Comparison of ENCODE assay signal across 25 mouse cellular contexts in the genomic region with DNA sequence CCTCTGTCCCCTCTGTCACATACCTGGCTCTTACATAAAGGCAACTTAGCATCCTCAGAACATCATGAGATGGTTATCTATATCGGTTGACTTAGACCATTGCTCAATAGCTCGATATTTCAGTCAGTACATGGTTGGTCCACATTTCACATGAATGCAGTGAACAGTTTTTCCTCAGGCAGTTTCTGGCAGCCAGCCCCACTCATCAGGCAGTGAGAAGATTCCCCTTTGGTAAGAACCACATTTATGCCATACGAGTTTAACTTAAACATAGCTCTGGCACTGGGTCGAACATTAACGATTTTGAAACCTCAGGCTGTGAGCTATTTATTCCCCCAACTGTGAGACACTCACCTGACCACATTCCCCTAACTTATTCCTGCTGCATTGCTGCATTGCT.
DNase-seq lines count a peak whose midpoint lies in the region; ATAC-seq and TF ChIP-seq lines count a peak whose summit lies in the region.
"Had no signal": no experiment of that assay in that cellular context is flagged by ENCODE, and none has a peak within 500 bp of the region (broad histone marks: within the 10 kb centered on the region; RNA-seq: fewer than 3 reads in every experiment).

No protein-coding gene starts in this region.

- no peaks in the 10 kb centered on the region for H3K27me3 ChIP-seq in heart, embryonic 13.5 days (replicated peaks)
- no peaks in the 10 kb centered on the region for H3K27me3 ChIP-seq in kidney, embryonic 16.5 days (ENCODE audit: insufficient read depth, low read length)
- H3K27me3 ChIP-seq in kidney, embryonic 15.5 days = no peaks in the 10 kb centered on the region
- no peaks in the 10 kb centered on the region for H3K27me3 ChIP-seq in lung, embryonic 14.5 days (ENCODE audit: insufficient read depth, low read length)
- no peaks in the 10 kb centered on the region for H3K27me3 ChIP-seq in stomach, postnatal 0 days (ENCODE audit: control insufficient read depth, insufficient read depth, low read length)
- H3K27me3 ChIP-seq: forebrain, embryonic 12.5 days; limb, embryonic 15.5 days; midbrain, embryonic 13.5 days; neural tube, embryonic 13.5 days had no signal

- TF ChIP-seq EP300 in stomach, postnatal 0 days (optimal IDR thresholded peaks at IDR 0.05) = no peak

- H3K9me3 ChIP-seq in heart, embryonic 13.5 days = peaks cover 5% of the 10 kb centered on the region
- peaks cover 6% of the 10 kb centered on the region; the same call in 1 of the 2 replicates for H3K9me3 ChIP-seq in kidney, embryonic 16.5 days (ENCODE audit: low read length)
- H3K9me3 ChIP-seq in kidney, embryonic 15.5 days (replicated peaks) = 0 out of 2 replicates have a peak, but pooled peaks cover 2% of the 10 kb centered on the region
- no peaks in the 10 kb centered on the region for H3K9me3 ChIP-seq in lung, embryonic 14.5 days (ENCODE audit: low read depth, low read length)
- H3K9me3 ChIP-seq in stomach, postnatal 0 days (ENCODE audit: control insufficient read depth, low read length) = no peaks in the 10 kb centered on the region
- H3K9me3 ChIP-seq: forebrain, embryonic 12.5 days; limb, embryonic 10.5 days; limb, embryonic 15.5 days; midbrain, embryonic 13.5 days had no signal

- 67% methylated on average over 5 of the region's 5 CpGs for WGBS in heart, embryonic 13.5 days
- 85% methylated on average over 5 of the region's 5 CpGs for WGBS in kidney, embryonic 16.5 days
- 85% methylated on average over 5 of the region's 5 CpGs for WGBS in kidney, embryonic 15.5 days
- 79% methylated on average over 5 of the region's 5 CpGs for WGBS in lung, embryonic 14.5 days
- WGBS in stomach, postnatal 0 days = 73% methylated on average over 5 of the region's 5 CpGs

- H3K36me3 ChIP-seq in heart, embryonic 13.5 days = peaks cover 43% of the 10 kb centered on the region
- H3K36me3 ChIP-seq in kidney, embryonic 16.5 days (ENCODE audit: insufficient read depth, low read length) = peaks cover 18% of the 10 kb centered on the region
- peaks cover 23% of the 10 kb centered on the region for H3K36me3 ChIP-seq in kidney, embryonic 15.5 days
- peaks cover 16% of the 10 kb centered on the region for H3K36me3 ChIP-seq in lung, embryonic 14.5 days (ENCODE audit: insufficient read depth)
- 0 out of 2 replicates have a peak, but pooled peaks cover 2% of the 10 kb centered on the region for H3K36me3 ChIP-seq in stomach, postnatal 0 days (ENCODE audit: control insufficient read depth, insufficient read depth, low read length)

- no peak overlapping the region for H3K27ac ChIP-seq in heart, embryonic 13.5 days (replicated peaks)
- 0 out of 2 replicates have a peak overlapping the region, but pooled peaks have one; percentile 3 for H3K27ac ChIP-seq in kidney, embryonic 16.5 days (ENCODE audit: low read length)
- no peak overlapping the region for H3K27ac ChIP-seq in kidney, embryonic 15.5 days
- H3K27ac ChIP-seq in lung, embryonic 14.5 days (ENCODE audit: low read depth) = no peak overlapping the region
- peak overlapping the region; percentile 57; the same call in 1 of the 2 replicates for H3K27ac ChIP-seq in cortical plate, adult 2 months (ENCODE audit: insufficient read depth, low read length)
- H3K27ac ChIP-seq in stomach, postnatal 0 days (replicated peaks) = no peak overlapping the region
- H3K27ac ChIP-seq: forebrain, embryonic 12.5 days; hindbrain, embryonic 14.5 days; limb, embryonic 10.5 days; limb, embryonic 15.5 days; macrophage; midbrain, embryonic 13.5 days; neural tube, embryonic 13.5 days had no signal

- intact Hi-C loops in heart, postnatal 36 days (cut with DNase I) = no loop called here

- no peak for TF ChIP-seq CTCF in lung, embryonic 14.5 days (IDR thresholded peaks at IDR 0.05; ENCODE audit: low read depth)
- TF ChIP-seq CTCF in cortical plate, adult 2 months (IDR thresholded peaks at IDR 0.05; ENCODE audit: extremely low read depth, insufficient read depth, low read length) = no peak
- no peak for TF ChIP-seq CTCF in stomach, postnatal 0 days (IDR thresholded peaks at IDR 0.05; ENCODE audit: low read depth)

- peak overlapping the region; percentile 37 for H3K4me2 ChIP-seq in heart, embryonic 13.5 days
- H3K4me2 ChIP-seq in kidney, embryonic 16.5 days (replicated peaks; ENCODE audit: low read depth, low read length) = no peak overlapping the region
- no peak overlapping the region for H3K4me2 ChIP-seq in kidney, embryonic 15.5 days
- no peak overlapping the region for H3K4me2 ChIP-seq in lung, embryonic 14.5 days
- H3K4me2 ChIP-seq in stomach, postnatal 0 days (replicated peaks; ENCODE audit: low read depth) = no peak overlapping the region
- H3K4me2 ChIP-seq: forebrain, embryonic 12.5 days; hindbrain, embryonic 14.5 days; limb, embryonic 15.5 days; midbrain, embryonic 13.5 days; neural tube, embryonic 13.5 days had no signal

- no peak for TF ChIP-seq POLR2A in cortical plate, adult 2 months (IDR thresholded peaks at IDR 0.05; ENCODE audit: extremely low read depth, insufficient read depth, low read length)

- H3K4me3 ChIP-seq in heart, embryonic 13.5 days = no peak overlapping the region
- no peak overlapping the region for H3K4me3 ChIP-seq in kidney, embryonic 16.5 days (ENCODE audit: low read length)
- no peak overlapping the region for H3K4me3 ChIP-seq in kidney, embryonic 15.5 days (replicated peaks)
- no peak overlapping the region for H3K4me3 ChIP-seq in lung, embryonic 14.5 days (ENCODE audit: low read depth, low read length)
- no peak overlapping the region for H3K4me3 ChIP-seq in cortical plate, adult 2 months (ENCODE audit: insufficient read depth, low read length)
- no peak overlapping the region for H3K4me3 ChIP-seq in stomach, postnatal 0 days (ENCODE audit: low read depth, low read length)
- H3K4me3 ChIP-seq: erythroblast, embryonic 14.5 days; forebrain, embryonic 12.5 days; limb, embryonic 10.5 days; limb, embryonic 15.5 days; midbrain, embryonic 13.5 days; neural tube, embryonic 13.5 days had no signal

- no peak overlapping the region for H3K9ac ChIP-seq in heart, embryonic 13.5 days
- no peak overlapping the region for H3K9ac ChIP-seq in kidney, embryonic 16.5 days (replicated peaks; ENCODE audit: low read length)
- no peak overlapping the region for H3K9ac ChIP-seq in kidney, embryonic 15.5 days
- no peak overlapping the region for H3K9ac ChIP-seq in lung, embryonic 14.5 days
- no peak overlapping the region for H3K9ac ChIP-seq in stomach, postnatal 0 days (ENCODE audit: low read length)
- H3K9ac ChIP-seq: forebrain, embryonic 12.5 days; hindbrain, embryonic 14.5 days; limb, embryonic 15.5 days; midbrain, embryonic 13.5 days; neural tube, embryonic 13.5 days had no signal

- ATAC-seq in heart, embryonic 13.5 days (ENCODE audit: extremely low read depth, insufficient number of reproducible peaks, low FRiP score, low TSS enrichment) = no peak
- peak; percentile 40; the same call in 1 of the 2 replicates for ATAC-seq in kidney, embryonic 16.5 days (ENCODE audit: low FRiP score, low TSS enrichment)
- no peak for ATAC-seq in kidney, embryonic 15.5 days (replicated peaks; ENCODE audit: low FRiP score)
- ATAC-seq in lung, embryonic 14.5 days (ENCODE audit: insufficient read depth) = no peak
- ATAC-seq in stomach, postnatal 0 days (ENCODE audit: low FRiP score, low TSS enrichment) = no peak
- ATAC-seq: CD4-positive, CD25-positive, alpha-beta regulatory T cell, adult 4 months; intestine, postnatal 0 days; lung, postnatal 0 days; midbrain, embryonic 13.5 days had no signal

- H3K4me1 ChIP-seq in heart, embryonic 13.5 days = peaks cover 19% of the 10 kb centered on the region
- no peaks in the 10 kb centered on the region for H3K4me1 ChIP-seq in kidney, embryonic 16.5 days (ENCODE audit: insufficient read depth, low read length)
- H3K4me1 ChIP-seq in kidney, embryonic 15.5 days = no peaks in the 10 kb centered on the region
- peaks cover 9% of the 10 kb centered on the region; the same call in 1 of the 2 replicates for H3K4me1 ChIP-seq in lung, embryonic 14.5 days (ENCODE audit: insufficient read depth)
- H3K4me1 ChIP-seq in cortical plate, adult 2 months (ENCODE audit: control insufficient read depth, insufficient read depth, low read length) = peaks cover 8% of the 10 kb centered on the region
- no peaks in the 10 kb centered on the region for H3K4me1 ChIP-seq in stomach, postnatal 0 days (replicated peaks; ENCODE audit: control insufficient read depth, insufficient read depth)
- H3K4me1 ChIP-seq: forebrain, embryonic 12.5 days; limb, embryonic 10.5 days; limb, embryonic 15.5 days; midbrain, embryonic 13.5 days; neural tube, embryonic 13.5 days had no signal

- DNase-seq in heart, postnatal 36 days = no peak
- DNase-seq in lung, embryonic 14.5 days = peak; percentile 34
- no peak for DNase-seq in lung, postnatal 4 days
- DNase-seq in stomach, postnatal 0 days (ENCODE audit: low spot score) = no peak
- DNase-seq: adrenal gland, postnatal 14 days; cerebellum, adult 11-12 months; cerebellum, adult 9-11 months; gastrocnemius, postnatal 14 days; kidney, adult 9 months; kidney, postnatal 25 days had no signal

Comparison
In these comparisons a context has a peak if more than half of its experiments do, and no peak if none do; other contexts are left out.
1. H3K27ac ChIP-seq: peak in kidney, embryonic 16.5 days (single experiment) and cortical plate, adult 2 months (single experiment); none in heart, embryonic 13.5 days (single experiment), kidney, embryonic 15.5 days (single experiment), lung, embryonic 14.5 days (single experiment) and stomach, postnatal 0 days (single experiment).